ENCODE assay signal across 9 mouse cellular contexts in genomic region chr5:53444030-53444429, GRCm38 (mm10). TPM values are rescaled to one million over a fixed set of nuclear protein-coding genes. Genes with fewer than 3 reads are reported as not detected.
DNase-seq lines count a peak whose midpoint lies in the region; ATAC-seq and TF ChIP-seq lines count a peak whose summit lies in the region.
"Had no signal": no experiment of that assay in that cellular context is flagged by ENCODE, and none has a peak within 500 bp of the region (broad histone marks: within the 10 kb centered on the region; RNA-seq: fewer than 3 reads in every experiment).

No protein-coding gene starts in this region.

- no peak overlapping the region for H3ac ChIP-seq in C2C12 (ENCODE audit: control insufficient read depth, insufficient read length, low read depth)

- no peak for TF ChIP-seq CTCF in C2C12 (IDR thresholded peaks at IDR 0.05; ENCODE audit: control insufficient read depth, insufficient read depth, insufficient read length)

- H3K4me3 ChIP-seq in C2C12 (ENCODE audit: insufficient read depth, poor library complexity, severe bottlenecking), result no peak overlapping the region
- no peak overlapping the region for H3K4me3 ChIP-seq in forebrain, embryonic 15.5 days
- no peak overlapping the region for H3K4me3 ChIP-seq in midbrain, embryonic 10.5 days

- intact Hi-C loops in heart, postnatal 25 days (cut with DNase I), result no loop called here

- H3K4me1 ChIP-seq in forebrain, embryonic 15.5 days, result no peaks in the 10 kb centered on the region
- no peaks in the 10 kb centered on the region for H3K4me1 ChIP-seq in midbrain, embryonic 10.5 days

- no peaks in the 10 kb centered on the region for H3K79me2 ChIP-seq in C2C12 (ENCODE audit: control insufficient read depth, insufficient read depth)

- no peak overlapping the region for H3K27ac ChIP-seq in forebrain, embryonic 15.5 days (replicated peaks)
- no peak overlapping the region for H3K27ac ChIP-seq in midbrain, embryonic 10.5 days (replicated peaks)

- peak; percentile 94 for DNase-seq in heart, adult 11 months
- DNase-seq in heart, postnatal 25 days (ENCODE audit: low spot score), result no peak
- DNase-seq in cerebellum, postnatal 25 days, result peak; percentile 24 to 58
- peak; percentile 59 for DNase-seq in lung, postnatal 10 days
- DNase-seq in thymus, postnatal 4 days, result no peak
- DNase-seq in midbrain, embryonic 10.5 days (ENCODE audit: low spot score), result no peak
- DNase-seq: gastrocnemius, postnatal 36 days had no signal

- H3K27me3 ChIP-seq in C2C12 (ENCODE audit: control insufficient read depth, insufficient read depth, insufficient read length), result no peaks in the 10 kb centered on the region
- no peaks in the 10 kb centered on the region for H3K27me3 ChIP-seq in forebrain, embryonic 15.5 days
- no peaks in the 10 kb centered on the region for H3K27me3 ChIP-seq in midbrain, embryonic 10.5 days (ENCODE audit: low read depth, poor library complexity, severe bottlenecking)

- no peak for ATAC-seq in forebrain, embryonic 15.5 days (replicated peaks)

- WGBS in forebrain, embryonic 15.5 days, result 82% methylated on average over 5 of the region's 5 CpGs
- WGBS in midbrain, embryonic 10.5 days, result 89% methylated on average over 5 of the region's 5 CpGs

- H3K9ac ChIP-seq in forebrain, embryonic 15.5 days (replicated peaks), result no peak overlapping the region

- no peak overlapping the region for H3K4me2 ChIP-seq in forebrain, embryonic 15.5 days (replicated peaks)

- H3K9me3 ChIP-seq in forebrain, embryonic 15.5 days, result no peaks in the 10 kb centered on the region
- H3K9me3 ChIP-seq in midbrain, embryonic 10.5 days (replicated peaks), result no peaks in the 10 kb centered on the region

- H3K79me3 ChIP-seq in C2C12 (ENCODE audit: low read depth), result no peaks in the 10 kb centered on the region

- H3K36me3 ChIP-seq in C2C12 (ENCODE audit: control insufficient read depth, insufficient read depth), result no peaks in the 10 kb centered on the region
- no peaks in the 10 kb centered on the region for H3K36me3 ChIP-seq in forebrain, embryonic 15.5 days
- no peaks in the 10 kb centered on the region for H3K36me3 ChIP-seq in midbrain, embryonic 10.5 days

TF ChIP-seq in C2C12, 6 proteins besides CTCF, POLR2A, EP300 and RAD21:
- no peak for TF ChIP-seq FOSL1 (IDR thresholded peaks at IDR 0.05; ENCODE audit: insufficient read depth, low read length, poor library complexity, severe bottlenecking)
- TF ChIP-seq MYOD1 (IDR thresholded peaks at IDR 0.05; ENCODE audit: control insufficient read depth, insufficient read length, low read depth), result peak; percentile 16

RNA-seq across cellular contexts. Expression of gene Rbpj, which starts 21.9 kb away (rescaled TPM):
- 10 to 100 TPM; 23.4 to 32.5 TPM for total RNA-seq in heart, postnatal 25 days (2021)
- 8.1 TPM for polyA plus RNA-seq in C2C12 (2012; fragmentation: generic; extraction: Trizol)
- 41.3 and 44.0 TPM in 2 replicates for polyA plus RNA-seq in forebrain, embryonic 15.5 days (2015; fragmentation: Nextera tagmentation; extraction: Ambion mirVana)
- polyA plus RNA-seq in midbrain, embryonic 10.5 days (2016; fragmentation: Nextera tagmentation; extraction: Ambion mirVana), result 36.3 and 45.7 TPM in 2 replicates

Comparison
In these comparisons a context has a peak if more than half of its experiments do, and no peak if none do; other contexts are left out.
1. DNase-seq: peak in heart, adult 11 months (single experiment), cerebellum, postnatal 25 days (2 of 2) and lung, postnatal 10 days (single experiment); none in heart, postnatal 25 days (single experiment), thymus, postnatal 4 days (single experiment) and midbrain, embryonic 10.5 days (single experiment).